Mouse (Mus musculus) ES-Bruce4 (cell line): ENCODE results near the gene Fgfr2. TPM values are rescaled to one million over a fixed set of nuclear protein-coding genes. Genes with fewer than 3 reads are reported as not detected.

Experiments used
- H3K27ac ChIP-seq: 2 replicates; pipeline ENCODE4 v1.5.1; 2012; ENCODE audit warnings: low read length, inconsistent platforms; ENCODE audit not compliant: insufficient read depth
- H3K27me3 ChIP-seq: 2 replicates; pipeline ENCODE4 v1.6.1; 2012; ENCODE audit warnings: mild to moderate bottlenecking, low read length, inconsistent platforms; ENCODE audit not compliant: control insufficient read depth, poor library complexity, insufficient read depth, severe bottlenecking
- H3K36me3 ChIP-seq: 2 replicates; pipeline ENCODE4 v1.6.1; 2012; ENCODE audit warnings: inconsistent platforms, mild to moderate bottlenecking, low read length, moderate library complexity; ENCODE audit not compliant: control insufficient read depth, poor library complexity, insufficient read depth, severe bottlenecking
- H3K4me1 ChIP-seq: one replicate; pipeline ENCODE4 v1.8.1; 2011; ENCODE audit warnings: low read length; ENCODE audit not compliant: control insufficient read depth, insufficient read depth
- H3K4me3 ChIP-seq: 2 replicates; pipeline ENCODE4 v1.5.1; 2011; ENCODE audit warnings: low read depth, mild to moderate bottlenecking, low read length
- H3K9ac ChIP-seq: 2 replicates; pipeline ENCODE4 v1.6.1; 2012; ENCODE audit warnings: low read depth, mild to moderate bottlenecking, inconsistent platforms; ENCODE audit not compliant: poor library complexity, severe bottlenecking
- H3K9me3 ChIP-seq: replicated peaks from 2 replicates; pipeline ENCODE4 v1.6.1; 2012; ENCODE audit warnings: mild to moderate bottlenecking, low read length, inconsistent platforms; ENCODE audit not compliant: control insufficient read depth, poor library complexity, insufficient read depth, severe bottlenecking
- CTCF ChIP-seq: IDR thresholded peaks from one replicate; pipeline ENCODE4 v1.8.1; 2011; ENCODE audit warnings: low read depth, low read length
- EP300 ChIP-seq: IDR thresholded peaks from 2 replicates; pipeline ENCODE4 v1.6.1; 2011; ENCODE audit warnings: low read depth, low read length; ENCODE audit not compliant: insufficient read depth
- POLR2A ChIP-seq: IDR thresholded peaks from one replicate; pipeline ENCODE4 v1.8.1; 2011; ENCODE audit warnings: low read length; ENCODE audit not compliant: insufficient read depth
- polyA plus RNA-seq: library from polyadenylated mRNA; stranded (reverse); fragments of >200 nt; gene quantifications from 2 replicates; pipeline ENCODE4 v1.2.4, GENCODE M21; 2011; ENCODE audit warnings: low read depth; ENCODE audit not compliant: missing spikeins, insufficient read depth, insufficient read length

Fgfr2 gene
- polyA plus RNA-seq, 1 experiment: 34.8 TPM

- Histone ChIP-seq H3K36me3 (no peaks in the 10 kb centered on the region), H3K27me3 (no peaks in the 10 kb centered on the region), H3K4me3 (no peak overlapping the region), H3K27ac (no peak overlapping the region), H3K9ac (no peak overlapping the region), H3K4me1 (no peaks in the 10 kb centered on the region), H3K9me3 (no peaks in the 10 kb centered on the region)
- TF ChIP-seq POLR2A (no peak), CTCF (no peak), EP300 (no peak)
Observed at GRCm38 (mm10) chr7:131467312-131467711, 1655.8 kb downstream of the Fgfr2 start.

- no peak overlapping the region for H3K9ac ChIP-seq
- no peaks in the 10 kb centered on the region for H3K36me3 ChIP-seq
- no peaks in the 10 kb centered on the region for H3K9me3 ChIP-seq
- no peaks in the 10 kb centered on the region for H3K4me1 ChIP-seq
- no peaks in the 10 kb centered on the region for H3K27me3 ChIP-seq
- TF ChIP-seq POLR2A: no peak
- TF ChIP-seq EP300: no peak
- TF ChIP-seq CTCF: no peak
- no peak overlapping the region for H3K4me3 ChIP-seq
- no peak overlapping the region for H3K27ac ChIP-seq
Observed at GRCm38 (mm10) chr7:131465735-131466134, 1657.4 kb downstream of the Fgfr2 start.

GRCm38 (mm10) chr7:131465117-131465601, 1658.0 kb downstream of the Fgfr2 start:
- Histone ChIP-seq H3K36me3 (no peaks in the 10 kb centered on the region), H3K9ac (no peak overlapping the region), H3K27me3 (no peaks in the 10 kb centered on the region), H3K27ac (no peak overlapping the region), H3K9me3 (no peaks in the 10 kb centered on the region), H3K4me1 (no peaks in the 10 kb centered on the region), H3K4me3 (no peak overlapping the region)
- TF ChIP-seq EP300 (no peak), POLR2A (no peak), CTCF (no peak)

- no peak for TF ChIP-seq EP300
- no peak for TF ChIP-seq POLR2A
- no peak for TF ChIP-seq CTCF
Observed at GRCm38 (mm10) chr7:131456714-131457113, 1666.4 kb downstream of the Fgfr2 start.

GRCm38 (mm10) chr7:131437051-131437450, 1686.1 kb downstream of the Fgfr2 start:
- no peaks in the 10 kb centered on the region for H3K9me3 ChIP-seq
- no peak overlapping the region for H3K27ac ChIP-seq
- no peak for TF ChIP-seq POLR2A
- TF ChIP-seq CTCF: no peak
- TF ChIP-seq EP300: no peak
- no peaks in the 10 kb centered on the region for H3K27me3 ChIP-seq
- H3K36me3 ChIP-seq: no peaks in the 10 kb centered on the region
- H3K4me1 ChIP-seq: no peaks in the 10 kb centered on the region
- H3K4me3 ChIP-seq: no peak overlapping the region
- H3K9ac ChIP-seq: no peak overlapping the region

More at GRCm38 (mm10) chr7:131456714-131457113, 1666.4 kb downstream of the Fgfr2 start:
- no peak overlapping the region for H3K4me3 ChIP-seq
- no peaks in the 10 kb centered on the region for H3K4me1 ChIP-seq
- H3K36me3 ChIP-seq: no peaks in the 10 kb centered on the region
- no peak overlapping the region for H3K9ac ChIP-seq
- no peak overlapping the region for H3K27ac ChIP-seq
- H3K27me3 ChIP-seq: no peaks in the 10 kb centered on the region
- no peaks in the 10 kb centered on the region for H3K9me3 ChIP-seq

- no peaks in the 10 kb centered on the region for H3K36me3 ChIP-seq
- no peak for TF ChIP-seq EP300
- no peak for TF ChIP-seq POLR2A
- no peak for TF ChIP-seq CTCF
- H3K27me3 ChIP-seq: no peaks in the 10 kb centered on the region
- no peak overlapping the region for H3K4me3 ChIP-seq
- no peak overlapping the region for H3K9ac ChIP-seq
- no peak overlapping the region for H3K27ac ChIP-seq
- H3K4me1 ChIP-seq: no peaks in the 10 kb centered on the region
- no peaks in the 10 kb centered on the region for H3K9me3 ChIP-seq
Observed at GRCm38 (mm10) chr7:131434276-131434675, 1688.9 kb downstream of the Fgfr2 start.
